Mouse (Mus musculus) thymus, postnatal 36 days (tissue): ENCODE measurements at regions not wholly inside any gene's neighbourhood (a gene's known extent, or its start where the extent isn't known, plus 50 kb on each side); places are given as distances from the start of the nearest gene placed in this dataset.

Experiments used
- DNase-seq, 2 experiments: peaks; one replicate each; pipeline ENCODE4 v3.0.0; 2022; ENCODE audit warnings: mixed read lengths in 2 of 2

GRCm38 (mm10) chr6:35458250-35458649 is 81.4 kb downstream of the Mtpn start:
- no peak for DNase-seq

- no peak for DNase-seq
Measured at GRCm38 (mm10) chr6:35445007-35445406, 94.7 kb downstream of the Mtpn start.

GRCm38 (mm10) chr6:35426301-35426700 is 100.4 kb upstream of the Fam180a start:
- DNase-seq, result no peak

GRCm38 (mm10) chr6:35424521-35424920 is 98.6 kb upstream of the Fam180a start:
- DNase-seq, result no peak

GRCm38 (mm10) chr6:35420924-35421323 is 95.0 kb upstream of the Fam180a start:
- DNase-seq, result no peak

- no peak for DNase-seq
Measured at GRCm38 (mm10) chr6:35405044-35405443, 79.1 kb upstream of the Fam180a start.

GRCm38 (mm10) chr6:35403341-35403910 is 77.5 kb upstream of the Fam180a start:
- DNase-seq, result no peak

- DNase-seq, result no peak
Measured at GRCm38 (mm10) chr6:35395726-35396125, 69.8 kb upstream of the Fam180a start.

- no peak for DNase-seq
Measured at GRCm38 (mm10) chr6:35388827-35389226, 62.9 kb upstream of the Fam180a start.

GRCm38 (mm10) chr6:35381536-35381935 is 55.6 kb upstream of the Fam180a start:
- no peak for DNase-seq

- peak; percentile 6 to 9 for DNase-seq
Measured at GRCm38 (mm10) chr6:35380721-35381466, 55.0 kb upstream of the Fam180a start.

GRCm38 (mm10) chr6:35379890-35380289 is 53.9 kb upstream of the Fam180a start:
- DNase-seq, result peak; percentile 70 to 73

- no peak for DNase-seq
Measured at GRCm38 (mm10) chr6:35378851-35379250, 52.9 kb upstream of the Fam180a start.

GRCm38 (mm10) chr6:35377535-35377934 is 51.6 kb upstream of the Fam180a start:
- DNase-seq, result no peak

GRCm38 (mm10) chr6:35376526-35376925 is 50.6 kb upstream of the Fam180a start:
- no peak for DNase-seq
